Mouse (Mus musculus) NIH3T3 (cell line): Measurements from ENCODE around the gene Wdr24.

Source experiments
- DNase-seq: peaks from one replicate; pipeline ENCODE4 v3.0.0-alpha.2; 2012; ENCODE audit warnings: low read depth

Wdr24 gene

GRCm38 (mm10) chr17:25831451-25832281 is 8.2 kb downstream of the Wdr24 start:
- DNase-seq, result peak; percentile 58

GRCm38 (mm10) chr17:25832436-25833290 is 9.2 kb downstream of the Wdr24 start:
- peak; percentile 100 for DNase-seq

- DNase-seq, result peak; percentile 98
Measured at GRCm38 (mm10) chr17:25833291-25833663, 9.8 kb downstream of the Wdr24 start, which contains the start of gene Stub1. Stub1 (minus strand) TSS chr17:25833404.

- DNase-seq, result peak; percentile 42
Measured at GRCm38 (mm10) chr17:25833961-25834594, 10.7 kb downstream of the Wdr24 start.

GRCm38 (mm10) chr17:25834595-25835222 is 11.3 kb downstream of the Wdr24 start:
- DNase-seq, result no peak

GRCm38 (mm10) chr17:25835301-25835700 is 11.9 kb downstream of the Wdr24 start:
- no peak for DNase-seq

GRCm38 (mm10) chr17:25835816-25836215 is 12.4 kb downstream of the Wdr24 start:
- no peak for DNase-seq

- DNase-seq, result no peak
Measured at GRCm38 (mm10) chr17:25836397-25837075, 13.1 kb downstream of the Wdr24 start.

GRCm38 (mm10) chr17:25837076-25837410 is 13.6 kb downstream of the Wdr24 start, which contains the start of gene Rhbdl1:
Rhbdl1 (minus strand) TSS chr17:25837295.
- DNase-seq, result no peak

GRCm38 (mm10) chr17:25837533-25837932 is 14.1 kb downstream of the Wdr24 start:
- DNase-seq, result no peak

- no peak for DNase-seq
Measured at GRCm38 (mm10) chr17:25838904-25839303, 15.5 kb downstream of the Wdr24 start.

- DNase-seq, result no peak
Measured at GRCm38 (mm10) chr17:25839455-25840235, 16.2 kb downstream of the Wdr24 start.

- no peak for DNase-seq
Measured at GRCm38 (mm10) chr17:25840519-25840918, 17.1 kb downstream of the Wdr24 start.

- DNase-seq, result no peak
Measured at GRCm38 (mm10) chr17:25841117-25841880, 17.9 kb downstream of the Wdr24 start, which contains the start of gene Gm20683. Gm20683 (minus strand) TSS chr17:25841763.

- no peak for DNase-seq
Measured at GRCm38 (mm10) chr17:25842509-25842908, 19.1 kb downstream of the Wdr24 start.

GRCm38 (mm10) chr17:25843122-25843521 is 19.7 kb downstream of the Wdr24 start:
- DNase-seq, result no peak

GRCm38 (mm10) chr17:25843636-25844395 is 20.4 kb downstream of the Wdr24 start:
- DNase-seq, result peak; percentile 14

GRCm38 (mm10) chr17:25844396-25844901 is 21.0 kb downstream of the Wdr24 start, which contains the start of gene Rhot2:
Rhot2 (minus strand) TSS chr17:25844851.
- DNase-seq, result peak; percentile 98

- DNase-seq, result no peak
Measured at GRCm38 (mm10) chr17:25860229-25860628, 36.8 kb downstream of the Wdr24 start.
